Mouse (Mus musculus): ENCODE measurements around the gene Cald1. TPM values are rescaled to one million over a fixed set of nuclear protein-coding genes. Genes with fewer than 3 reads are reported as not detected.
A peak's percentile ranks its signal among the peaks of the same experiment; 100 is the strongest.

Cald1 gene
- polyA plus RNA-seq, 1 experiment from 2014 or later = 297 TPM

- TF ChIP-seq CTCF (IDR thresholded peaks at IDR 0.05; ENCODE audit: low read depth) = no peak
- Histone ChIP-seq H3K4me1 (ENCODE audit: insufficient read depth) (peaks cover 31% of the 10 kb centered on the region), H3K36me3 (ENCODE audit: insufficient read depth) (no peaks in the 10 kb centered on the region; the same call in 1 of the 2 replicates)
These were observed 118.0 kb downstream of the Cald1 start for GRCm38 (mm10) chr6:34716206-34716887.

GRCm38 (mm10) chr6:34716888-34717635, 118.8 kb downstream of the Cald1 start:
- 13% methylated on average over 3 of the region's 3 CpGs for WGBS
- no peaks in the 10 kb centered on the region; the same call in 1 of the 2 replicates for H3K36me3 ChIP-seq (ENCODE audit: insufficient read depth)
- no peak overlapping the region for H3K4me2 ChIP-seq
- no peaks in the 10 kb centered on the region for H3K9me3 ChIP-seq (ENCODE audit: low read depth, low read length)
- H3K27ac ChIP-seq (ENCODE audit: low read depth) = peak overlapping the region; percentile 74
- no peak overlapping the region for H3K4me3 ChIP-seq (ENCODE audit: low read depth, low read length)
- ATAC-seq (ENCODE audit: insufficient read depth) (peak; percentile 73), DNase-seq (peak; percentile 67)
- no peak overlapping the region for H3K9ac ChIP-seq
- peaks cover 32% of the 10 kb centered on the region for H3K4me1 ChIP-seq (ENCODE audit: insufficient read depth)
- H3K27me3 ChIP-seq (ENCODE audit: insufficient read depth, low read length) = no peaks in the 10 kb centered on the region
- no peak for TF ChIP-seq CTCF (IDR thresholded peaks at IDR 0.05; ENCODE audit: low read depth)

More at GRCm38 (mm10) chr6:34716206-34716887, 118.0 kb downstream of the Cald1 start:
- Histone ChIP-seq H3K9me3 (ENCODE audit: low read depth, low read length) (no peaks in the 10 kb centered on the region), H3K9ac (no peak overlapping the region), H3K27ac (ENCODE audit: low read depth) (peak overlapping the region; percentile 74), H3K4me2 (no peak overlapping the region), H3K27me3 (ENCODE audit: insufficient read depth, low read length) (no peaks in the 10 kb centered on the region), H3K4me3 (ENCODE audit: low read depth, low read length) (no peak overlapping the region)
- DNase-seq (no peak), ATAC-seq (ENCODE audit: insufficient read depth) (no peak)
- WGBS = 77% methylated on average over 9 of the region's 9 CpGs

GRCm38 (mm10) chr6:34717651-34718050, 119.4 kb downstream of the Cald1 start:
- DNase-seq (no peak), ATAC-seq (ENCODE audit: insufficient read depth) (no peak)
- Histone ChIP-seq H3K27me3 (ENCODE audit: insufficient read depth, low read length) (no peaks in the 10 kb centered on the region), H3K4me2 (no peak overlapping the region), H3K4me1 (ENCODE audit: insufficient read depth) (peaks cover 33% of the 10 kb centered on the region), H3K4me3 (ENCODE audit: low read depth, low read length) (no peak overlapping the region), H3K9ac (no peak overlapping the region), H3K36me3 (ENCODE audit: insufficient read depth) (no peaks in the 10 kb centered on the region; the same call in 1 of the 2 replicates), H3K9me3 (ENCODE audit: low read depth, low read length) (no peaks in the 10 kb centered on the region), H3K27ac (ENCODE audit: low read depth) (peak overlapping the region; percentile 74)
- TF ChIP-seq CTCF (IDR thresholded peaks at IDR 0.05; ENCODE audit: low read depth) = no peak
- 63% methylated on average over 4 of the region's 4 CpGs for WGBS

GRCm38 (mm10) chr6:34719141-34719680, 120.9 kb downstream of the Cald1 start:
- no peaks in the 10 kb centered on the region for H3K27me3 ChIP-seq (ENCODE audit: insufficient read depth, low read length)
- no peak overlapping the region for H3K27ac ChIP-seq (ENCODE audit: low read depth)
- no peak overlapping the region for H3K4me2 ChIP-seq
- no peak for DNase-seq
- 64% methylated on average over 6 of the region's 6 CpGs for WGBS
- H3K36me3 ChIP-seq (ENCODE audit: insufficient read depth) = no peaks in the 10 kb centered on the region; the same call in 1 of the 2 replicates
- peaks cover 29% of the 10 kb centered on the region for H3K4me1 ChIP-seq (ENCODE audit: insufficient read depth)
- no peak overlapping the region for H3K4me3 ChIP-seq (ENCODE audit: low read depth, low read length)
- H3K9me3 ChIP-seq (ENCODE audit: low read depth, low read length) = no peaks in the 10 kb centered on the region
- TF ChIP-seq CTCF (IDR thresholded peaks at IDR 0.05; ENCODE audit: low read depth) = no peak
- H3K9ac ChIP-seq = no peak overlapping the region
- no peak for ATAC-seq (ENCODE audit: insufficient read depth)

- H3K27ac ChIP-seq (ENCODE audit: low read depth) = no peak overlapping the region
- no peak overlapping the region for H3K4me2 ChIP-seq
- H3K36me3 ChIP-seq (ENCODE audit: insufficient read depth) = peaks cover 4% of the 10 kb centered on the region; the same call in 1 of the 2 replicates
- 44% methylated on average over 4 of the region's 4 CpGs for WGBS
- ATAC-seq (ENCODE audit: insufficient read depth) (peak; percentile 50; the same call in 1 of the 2 replicates), DNase-seq (peak; percentile 81)
- no peak overlapping the region for H3K9ac ChIP-seq
- H3K4me3 ChIP-seq (ENCODE audit: low read depth, low read length) = no peak overlapping the region
- H3K9me3 ChIP-seq (ENCODE audit: low read depth, low read length) = no peaks in the 10 kb centered on the region
- H3K27me3 ChIP-seq (ENCODE audit: insufficient read depth, low read length) = no peaks in the 10 kb centered on the region
- no peak for TF ChIP-seq CTCF (IDR thresholded peaks at IDR 0.05; ENCODE audit: low read depth)
- H3K4me1 ChIP-seq (ENCODE audit: insufficient read depth) = peaks cover 29% of the 10 kb centered on the region
These were observed 122.1 kb downstream of the Cald1 start for GRCm38 (mm10) chr6:34720447-34720846.

GRCm38 (mm10) chr6:34721740-34722139, 123.4 kb downstream of the Cald1 start:
- 0 out of 2 replicates have a peak, but pooled peaks cover 4% of the 10 kb centered on the region for H3K36me3 ChIP-seq (ENCODE audit: insufficient read depth)
- H3K27ac ChIP-seq (ENCODE audit: low read depth) = no peak overlapping the region
- H3K4me1 ChIP-seq (ENCODE audit: insufficient read depth) = peaks cover 22% of the 10 kb centered on the region
- peak; percentile 53 for DNase-seq
- no peak for ATAC-seq (ENCODE audit: insufficient read depth)
- H3K4me3 ChIP-seq (ENCODE audit: low read depth, low read length) = no peak overlapping the region
- WGBS = 55% methylated on average over 6 of the region's 6 CpGs
- H3K4me2 ChIP-seq = no peak overlapping the region
- TF ChIP-seq CTCF (IDR thresholded peaks at IDR 0.05; ENCODE audit: low read depth) = no peak
- H3K9me3 ChIP-seq (ENCODE audit: low read depth, low read length) = no peaks in the 10 kb centered on the region
- H3K27me3 ChIP-seq (ENCODE audit: insufficient read depth, low read length) = no peaks in the 10 kb centered on the region
- H3K9ac ChIP-seq = no peak overlapping the region

- WGBS = 73% methylated on average over 7 of the region's 7 CpGs
These were observed 124.4 kb downstream of the Cald1 start for GRCm38 (mm10) chr6:34722660-34723059.

More at GRCm38 (mm10) chr6:34722660-34723059, 124.4 kb downstream of the Cald1 start:
- ATAC-seq (ENCODE audit: insufficient read depth) (no peak), DNase-seq (no peak)
- Histone ChIP-seq H3K4me1 (ENCODE audit: insufficient read depth) (peaks cover 17% of the 10 kb centered on the region), H3K4me2 (no peak overlapping the region), H3K27ac (ENCODE audit: low read depth) (no peak overlapping the region), H3K27me3 (ENCODE audit: insufficient read depth, low read length) (no peaks in the 10 kb centered on the region), H3K36me3 (ENCODE audit: insufficient read depth) (0 out of 2 replicates have a peak, but pooled peaks cover 4% of the 10 kb centered on the region), H3K4me3 (ENCODE audit: low read depth, low read length) (no peak overlapping the region), H3K9ac (no peak overlapping the region), H3K9me3 (ENCODE audit: low read depth, low read length) (no peaks in the 10 kb centered on the region)
- no peak for TF ChIP-seq CTCF (IDR thresholded peaks at IDR 0.05; ENCODE audit: low read depth)
